Mouse (Mus musculus): ENCODE data around the gene Otud3.
"Not testable (repeated sequence)": the region's sequence is repeated elsewhere in the genome, so short reads cannot be mapped to it uniquely, and the experiment has no call there.

Gene Otud3

GRCm38 (mm10) chr4:138889635-138890034, 24.1 kb downstream of the Otud3 start:
- in situ Hi-C loops (cut with MboI) = no loop called here

- in situ Hi-C loops (cut with MboI) = no loop called here
Measured at GRCm38 (mm10) chr4:138889165-138889564, 24.6 kb downstream of the Otud3 start.

- in situ Hi-C loops (cut with MboI) = no loop called here
Measured at GRCm38 (mm10) chr4:138884261-138884660, 29.5 kb downstream of the Otud3 start.

- in situ Hi-C loops (cut with MboI) = no loop called here
Measured at GRCm38 (mm10) chr4:138882179-138882578, 31.6 kb downstream of the Otud3 start.

GRCm38 (mm10) chr4:138880811-138881584, 32.7 kb downstream of the Otud3 start:
- in situ Hi-C loops (cut with MboI) = no loop called here

- in situ Hi-C loops (cut with MboI) = no loop called here
Measured at GRCm38 (mm10) chr4:138879808-138880207, 33.9 kb downstream of the Otud3 start.

- in situ Hi-C loops (cut with MboI) = no loop called here
Measured at GRCm38 (mm10) chr4:138878783-138879182, 35.0 kb downstream of the Otud3 start.

GRCm38 (mm10) chr4:138877731-138878130, 36.0 kb downstream of the Otud3 start, which contains the start of gene Pla2g2e:
Pla2g2e (plus strand) TSS chr4:138877942.
- in situ Hi-C loops (cut with MboI) = no loop called here

- in situ Hi-C loops (cut with MboI) = no loop called here
Measured at GRCm38 (mm10) chr4:138875986-138876385, 37.8 kb downstream of the Otud3 start.

GRCm38 (mm10) chr4:138875275-138875674, 38.5 kb downstream of the Otud3 start:
- in situ Hi-C loops (cut with MboI) = not testable (repeated sequence)

- in situ Hi-C loops (cut with MboI) = no loop called here
Measured at GRCm38 (mm10) chr4:138873864-138874263, 39.9 kb downstream of the Otud3 start, which contains the start of gene Gm13030. Gm13030 (minus strand) TSS chr4:138873964.

GRCm38 (mm10) chr4:138868666-138869065, 45.1 kb downstream of the Otud3 start:
- in situ Hi-C loops (cut with MboI) = no loop called here

- in situ Hi-C loops (cut with MboI) = no loop called here
Measured at GRCm38 (mm10) chr4:138866413-138866812, 47.3 kb downstream of the Otud3 start.

GRCm38 (mm10) chr4:138865991-138866390, 47.8 kb downstream of the Otud3 start:
- in situ Hi-C loops (cut with MboI) = no loop called here

GRCm38 (mm10) chr4:138865092-138865491, 48.7 kb downstream of the Otud3 start:
- in situ Hi-C loops (cut with MboI) = no loop called here

- in situ Hi-C loops (cut with MboI) = no loop called here
Measured at GRCm38 (mm10) chr4:138863344-138863998, 50.3 kb downstream of the Otud3 start, which contains the start of gene Pla2g5. Pla2g5 (minus strand) TSS chr4:138863482.

- in situ Hi-C loops (cut with MboI) = loop anchor here (10.0 kb wide), 1 partner anchor 415 kb away; no protein-coding TSS in a partner anchor
Measured at GRCm38 (mm10) chr4:138859728-138860127, 54.0 kb downstream of the Otud3 start.

GRCm38 (mm10) chr4:138859245-138859644, 54.5 kb downstream of the Otud3 start:
- in situ Hi-C loops (cut with MboI) = loop anchor here (10.0 kb wide), 1 partner anchor 414 kb away; no protein-coding TSS in a partner anchor

GRCm38 (mm10) chr4:138858446-138858845, 55.3 kb downstream of the Otud3 start:
- in situ Hi-C loops (cut with MboI) = loop anchor here (10.0 kb wide), 1 partner anchor 414 kb away; no protein-coding TSS in a partner anchor

- in situ Hi-C loops (cut with MboI) = loop anchor here (10.0 kb wide), 1 partner anchor 413 kb away; no protein-coding TSS in a partner anchor
Measured at GRCm38 (mm10) chr4:138857576-138857975, 56.2 kb downstream of the Otud3 start.

GRCm38 (mm10) chr4:138856491-138856890, 57.3 kb downstream of the Otud3 start:
- in situ Hi-C loops (cut with MboI) = loop anchor here (10.0 kb wide), 1 partner anchor 412 kb away; no protein-coding TSS in a partner anchor

- in situ Hi-C loops (cut with MboI) = loop anchor here (10.0 kb wide), 1 partner anchor 410 kb away; no protein-coding TSS in a partner anchor
Measured at GRCm38 (mm10) chr4:138855092-138855632, 58.6 kb downstream of the Otud3 start.

Data from mature B cell (primary cell).